Mouse (Mus musculus): ENCODE data around the gene Sorcs2. TPM values are rescaled to one million over a fixed set of nuclear protein-coding genes. Genes with fewer than 3 reads are reported as not detected.
"Not testable (repeated sequence)": the region's sequence is repeated elsewhere in the genome, so short reads cannot be mapped to it uniquely, and the experiment has no call there.

The Sorcs2 gene
- polyA plus RNA-seq, 1 experiment from 2014 or later, result 3.1 TPM

DNA sequence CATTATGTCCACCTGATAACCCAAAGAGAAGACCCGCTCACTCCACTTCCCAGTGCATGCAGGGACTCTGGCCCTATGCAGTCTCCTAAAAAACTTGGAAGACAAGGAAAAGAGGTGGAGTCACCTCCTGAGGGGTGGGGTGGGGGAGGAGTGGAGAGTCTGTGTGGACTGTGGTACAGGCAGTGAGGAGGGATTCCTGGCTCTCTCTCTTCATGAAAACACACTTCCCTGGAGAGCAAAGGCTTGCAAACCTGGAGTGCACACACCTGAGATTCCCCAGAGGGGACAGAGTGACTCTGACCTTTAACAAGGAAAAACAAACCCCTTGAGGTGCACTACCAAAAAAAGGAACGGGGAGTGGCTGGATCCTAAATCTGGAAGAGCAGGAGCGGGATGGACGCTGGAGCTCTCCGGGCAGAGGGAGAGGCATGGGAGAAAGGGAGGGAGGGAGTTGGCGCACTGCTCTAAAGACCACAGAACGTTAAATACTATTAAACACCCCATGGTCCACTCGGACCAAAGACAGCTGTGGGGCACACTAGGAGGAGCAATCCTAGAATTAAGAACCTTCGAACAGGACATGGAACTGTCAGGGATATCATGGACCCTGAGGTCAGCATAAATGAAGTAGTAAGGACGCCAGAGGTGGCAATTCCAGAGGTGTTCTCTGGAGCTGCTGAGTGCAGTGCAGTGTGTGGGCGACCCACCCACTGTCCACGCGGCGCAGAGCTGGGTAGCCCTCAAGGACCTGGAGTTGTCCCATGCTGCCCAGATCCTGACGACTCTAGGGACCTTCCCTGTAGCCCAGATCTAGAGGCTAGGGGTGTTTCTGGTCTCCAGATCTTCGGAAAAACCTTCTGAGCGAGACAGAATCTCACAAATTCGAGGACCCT is 1.2 kb downstream of the Sorcs2 start:
- Histone ChIP-seq H3K9me3 (ENCODE audit: control insufficient read depth, low read length) (no peaks in the 10 kb centered on the region), H3K36me3 (ENCODE audit: control insufficient read depth, insufficient read depth, low read length) (no peaks in the 10 kb centered on the region), H3K4me2 (replicated peaks; ENCODE audit: low read depth) (peak overlapping the region; percentile 100), H3K4me1 (replicated peaks; ENCODE audit: control insufficient read depth, insufficient read depth) (peaks cover 2% of the 10 kb centered on the region; the same call in 1 of the 2 replicates), H3K9ac (ENCODE audit: low read length) (peak overlapping the region; percentile 70), H3K4me3 (ENCODE audit: low read depth, low read length) (peak overlapping the region; percentile 68), H3K27me3 (ENCODE audit: control insufficient read depth, insufficient read depth, low read length) (no peaks in the 10 kb centered on the region), H3K27ac (replicated peaks) (no peak overlapping the region)
- TF ChIP-seq EP300 (optimal IDR thresholded peaks at IDR 0.05) (no peak), CTCF (IDR thresholded peaks at IDR 0.05; ENCODE audit: low read depth) (no peak)
- DNase-seq (ENCODE audit: low spot score) (peak; percentile 15), ATAC-seq (ENCODE audit: low FRiP score, low TSS enrichment) (no peak)
- 5% methylated on average over 18 of the region's 18 CpGs for WGBS

DNA sequence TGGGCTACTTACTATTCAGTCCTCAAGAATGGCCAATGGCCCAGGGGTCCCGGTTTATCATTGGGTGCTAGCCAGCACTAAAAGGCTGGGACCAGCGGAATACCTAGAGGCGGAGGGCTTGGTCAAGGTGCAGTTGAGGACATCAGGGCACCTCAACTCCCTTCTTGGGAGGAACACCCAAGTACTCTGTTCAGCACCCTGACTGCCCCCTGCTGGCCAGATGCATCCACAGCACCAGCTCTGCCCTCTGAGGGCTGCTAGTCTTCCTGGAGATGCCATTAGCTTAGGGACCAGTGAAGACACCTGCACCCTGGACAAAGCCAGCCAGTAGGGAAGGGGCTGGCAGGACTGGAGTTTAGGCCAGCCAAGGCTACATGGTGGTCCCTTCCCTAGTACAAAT is 1.9 kb downstream of the Sorcs2 start:
- H3K4me1 ChIP-seq (replicated peaks; ENCODE audit: control insufficient read depth, insufficient read depth), result peaks cover 2% of the 10 kb centered on the region; the same call in 1 of the 2 replicates
- no peak overlapping the region for H3K27ac ChIP-seq (replicated peaks)

DNA sequence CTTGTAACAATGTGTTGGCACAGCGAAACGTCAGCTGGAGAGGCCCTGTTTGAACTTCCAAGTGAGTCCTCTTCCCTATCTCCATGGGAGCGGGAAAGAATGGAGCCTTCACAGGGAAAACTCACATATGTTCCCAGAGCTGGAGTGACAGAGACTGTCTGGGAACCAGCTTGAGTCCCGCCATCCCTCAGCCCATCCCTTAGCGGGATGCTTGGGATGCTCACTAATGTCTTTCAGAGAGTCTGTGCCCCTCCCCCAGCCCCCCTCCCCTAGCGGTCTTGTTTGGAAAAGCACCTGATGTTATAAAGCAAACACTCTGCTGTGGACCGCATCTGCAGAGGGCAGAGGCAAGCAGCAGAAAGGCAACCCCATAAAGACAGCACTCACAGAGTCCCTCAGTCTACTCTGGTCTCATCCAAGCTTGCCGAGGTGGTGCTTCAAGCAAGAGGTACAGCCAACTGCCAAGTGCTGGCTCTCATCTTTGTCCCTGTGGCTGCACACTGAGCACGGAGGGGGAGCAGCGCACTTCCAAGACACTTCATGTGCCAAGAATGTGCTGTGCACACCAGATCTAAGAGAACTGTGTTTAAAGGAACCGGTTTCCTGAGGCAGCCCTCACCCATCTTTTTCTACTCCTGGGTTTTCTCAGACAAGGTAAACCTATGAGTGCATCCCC is 3.0 kb downstream of the Sorcs2 start:
- Histone ChIP-seq H3K4me2 (replicated peaks; ENCODE audit: low read depth) (no peak overlapping the region), H3K9ac (ENCODE audit: low read length) (no peak overlapping the region), H3K4me3 (ENCODE audit: low read depth, low read length) (no peak overlapping the region), H3K36me3 (ENCODE audit: control insufficient read depth, insufficient read depth, low read length) (no peaks in the 10 kb centered on the region), H3K9me3 (ENCODE audit: control insufficient read depth, low read length) (no peaks in the 10 kb centered on the region), H3K4me1 (replicated peaks; ENCODE audit: control insufficient read depth, insufficient read depth) (peaks cover 2% of the 10 kb centered on the region; the same call in 1 of the 2 replicates), H3K27me3 (ENCODE audit: control insufficient read depth, insufficient read depth, low read length) (no peaks in the 10 kb centered on the region), H3K27ac (replicated peaks) (no peak overlapping the region)
- DNase-seq (ENCODE audit: low spot score) (no peak), ATAC-seq (ENCODE audit: low FRiP score, low TSS enrichment) (no peak)
- TF ChIP-seq EP300 (optimal IDR thresholded peaks at IDR 0.05), result no peak
- peak; percentile 36 for TF ChIP-seq CTCF (IDR thresholded peaks at IDR 0.05; ENCODE audit: low read depth)
- 35% methylated on average over 11 of the region's 11 CpGs for WGBS

More for the DNA sequence above, 1.9 kb downstream of the Sorcs2 start:
- peak; percentile 85 for DNase-seq (ENCODE audit: low spot score)
- no peak overlapping the region for H3K9ac ChIP-seq (ENCODE audit: low read length)
- H3K4me2 ChIP-seq (replicated peaks; ENCODE audit: low read depth), result peak overlapping the region; percentile 100
- no peak overlapping the region for H3K4me3 ChIP-seq (ENCODE audit: low read depth, low read length)
- TF ChIP-seq CTCF (IDR thresholded peaks at IDR 0.05; ENCODE audit: low read depth) (peak; percentile 89), EP300 (optimal IDR thresholded peaks at IDR 0.05) (no peak)
- H3K27me3 ChIP-seq (ENCODE audit: control insufficient read depth, insufficient read depth, low read length), result no peaks in the 10 kb centered on the region
- ATAC-seq (ENCODE audit: low FRiP score, low TSS enrichment), result peak; percentile 17; the same call in 1 of the 2 replicates
- WGBS, result 72% methylated on average over 3 of the region's 3 CpGs
- H3K9me3 ChIP-seq (ENCODE audit: control insufficient read depth, low read length), result no peaks in the 10 kb centered on the region
- H3K36me3 ChIP-seq (ENCODE audit: control insufficient read depth, insufficient read depth, low read length), result no peaks in the 10 kb centered on the region

DNA sequence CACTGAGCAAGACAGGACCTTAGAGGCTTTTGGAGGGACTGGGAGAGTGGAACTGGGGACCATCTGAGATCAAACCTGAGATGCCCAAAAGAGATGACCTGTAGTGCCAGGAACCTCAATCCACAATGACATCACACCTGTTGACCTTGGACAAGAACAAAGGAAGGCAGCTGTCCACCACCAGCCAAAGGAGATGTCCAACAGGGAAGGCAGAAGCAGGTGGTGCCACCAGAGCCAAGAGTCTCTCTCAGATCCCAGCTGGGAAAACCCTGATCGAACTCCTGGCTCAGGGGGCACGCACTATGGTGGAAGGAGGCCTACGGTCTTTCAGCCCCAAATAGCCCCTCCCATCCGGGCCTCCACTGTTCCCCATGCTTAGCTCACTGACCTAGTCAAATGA is 6.2 kb downstream of the Sorcs2 start:
- no peak for DNase-seq (ENCODE audit: low spot score)
- Histone ChIP-seq H3K4me1 (replicated peaks; ENCODE audit: control insufficient read depth, insufficient read depth) (no peaks in the 10 kb centered on the region), H3K27me3 (ENCODE audit: control insufficient read depth, insufficient read depth, low read length) (no peaks in the 10 kb centered on the region), H3K27ac (replicated peaks) (no peak overlapping the region), H3K4me3 (ENCODE audit: low read depth, low read length) (no peak overlapping the region), H3K4me2 (replicated peaks; ENCODE audit: low read depth) (no peak overlapping the region), H3K9me3 (ENCODE audit: control insufficient read depth, low read length) (no peaks in the 10 kb centered on the region), H3K9ac (ENCODE audit: low read length) (no peak overlapping the region), H3K36me3 (ENCODE audit: control insufficient read depth, insufficient read depth, low read length) (no peaks in the 10 kb centered on the region)
- TF ChIP-seq EP300 (optimal IDR thresholded peaks at IDR 0.05), result no peak
- TF ChIP-seq CTCF (IDR thresholded peaks at IDR 0.05; ENCODE audit: low read depth), result no peak
- WGBS, result 85% methylated on average over 4 of the region's 4 CpGs
- ATAC-seq (ENCODE audit: low FRiP score, low TSS enrichment), result no peak

DNA sequence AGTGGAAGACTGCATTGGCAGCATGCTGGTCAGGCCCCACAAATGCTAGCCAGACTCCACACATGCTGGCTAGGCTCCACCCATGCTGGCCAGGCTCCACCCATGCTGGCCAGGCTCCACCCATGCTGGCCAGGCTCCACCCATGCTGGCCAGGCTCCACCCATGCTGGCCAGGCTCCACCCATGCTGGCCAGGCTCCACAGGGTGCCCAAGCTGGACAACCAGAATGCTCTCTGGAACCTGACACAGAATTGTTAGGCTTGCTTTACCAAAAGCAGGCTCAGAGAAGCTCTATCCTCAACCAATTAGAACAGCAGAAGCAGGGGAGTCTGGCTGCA is 7.4 kb downstream of the Sorcs2 start:
- not testable (repeated sequence) for H3K36me3 ChIP-seq (ENCODE audit: control insufficient read depth, insufficient read depth, low read length); H3K9ac ChIP-seq (ENCODE audit: low read length); H3K4me3 ChIP-seq (ENCODE audit: low read depth, low read length); H3K4me2 ChIP-seq (replicated peaks; ENCODE audit: low read depth); H3K27me3 ChIP-seq (ENCODE audit: control insufficient read depth, insufficient read depth, low read length); H3K4me1 ChIP-seq (replicated peaks; ENCODE audit: control insufficient read depth, insufficient read depth); H3K9me3 ChIP-seq (ENCODE audit: control insufficient read depth, low read length); DNase-seq (ENCODE audit: low spot score)
- peak overlapping the region; percentile 74; the same call in 1 of the 2 replicates for H3K27ac ChIP-seq (replicated peaks)
- peak; percentile 50 for ATAC-seq (ENCODE audit: low FRiP score, low TSS enrichment)

Measured in stomach, postnatal 0 days (tissue).